Mouse (Mus musculus): ENCODE results near the gene Tmem212. TPM values are rescaled to one million over a fixed set of nuclear protein-coding genes. Genes with fewer than 3 reads are reported as not detected.

The Tmem212 gene
- total RNA-seq, 4 experiments from 2014 or later: 1.5 to 2.6 (median 2.4) TPM; not detected in 1

DNA sequence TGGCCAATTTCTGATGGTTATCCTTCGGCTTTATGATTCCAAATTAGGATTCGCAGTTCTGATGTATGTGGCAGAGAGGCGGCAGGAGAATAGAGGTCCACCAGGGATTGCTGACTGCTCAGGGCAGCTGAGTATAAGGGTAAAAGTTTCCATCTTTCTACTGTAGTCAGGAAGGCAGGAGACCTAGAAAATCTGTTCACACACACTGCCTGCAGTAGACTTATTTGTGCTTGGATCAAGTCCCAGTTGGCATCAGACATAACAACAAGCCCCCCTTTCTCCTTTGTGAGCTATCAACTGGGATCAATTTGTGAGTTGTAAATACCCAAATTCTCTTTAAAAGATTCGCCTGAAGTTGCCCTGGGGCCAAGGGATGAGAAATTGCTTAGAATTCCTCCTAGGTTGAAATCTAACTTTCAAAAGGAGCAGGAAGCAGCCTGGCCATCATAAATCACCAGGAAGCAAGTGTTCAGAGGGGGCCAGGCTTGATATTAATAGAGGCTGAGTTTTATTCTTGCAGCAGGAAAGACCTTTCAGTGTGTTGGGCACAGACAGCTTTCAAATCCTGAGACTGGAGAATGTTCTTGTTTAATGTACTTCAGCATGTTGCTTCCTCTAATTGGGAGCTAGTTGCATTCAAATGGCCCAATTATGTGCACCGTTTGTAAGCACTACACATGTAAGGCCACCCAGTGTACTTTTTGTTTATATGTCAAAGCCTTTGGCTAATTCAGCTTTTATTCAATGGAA, 41.6 kb downstream of the Tmem212 start:
- DNase-seq (ENCODE audit: low spot score in 2 of 2): no peak

GRCm38 (mm10) chr3:27843266-27843665, 52.9 kb downstream of the Tmem212 start:
- DNase-seq (ENCODE audit: low spot score in 2 of 2): no peak

DNA sequence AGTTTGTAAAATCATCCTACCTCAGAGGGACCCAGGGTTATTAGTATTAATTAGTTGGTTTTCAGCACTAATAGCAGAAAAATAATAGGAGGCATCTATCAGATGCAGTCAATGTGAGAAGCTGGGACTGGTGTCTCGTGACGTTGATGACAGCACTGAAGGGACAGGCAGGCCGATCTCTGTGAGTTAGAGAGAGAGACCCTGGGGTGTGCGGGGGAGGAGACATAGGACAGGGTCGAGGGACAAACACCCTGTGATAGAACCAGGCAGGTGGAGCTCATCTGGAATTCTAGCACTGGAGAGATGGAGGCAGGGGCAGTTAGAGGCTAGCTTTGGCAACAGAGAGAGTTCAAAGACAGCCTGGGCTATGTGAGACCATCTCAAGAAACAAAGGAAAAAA, 53.3 kb downstream of the Tmem212 start:
- DNase-seq (ENCODE audit: low spot score in 2 of 2): no peak

DNA sequence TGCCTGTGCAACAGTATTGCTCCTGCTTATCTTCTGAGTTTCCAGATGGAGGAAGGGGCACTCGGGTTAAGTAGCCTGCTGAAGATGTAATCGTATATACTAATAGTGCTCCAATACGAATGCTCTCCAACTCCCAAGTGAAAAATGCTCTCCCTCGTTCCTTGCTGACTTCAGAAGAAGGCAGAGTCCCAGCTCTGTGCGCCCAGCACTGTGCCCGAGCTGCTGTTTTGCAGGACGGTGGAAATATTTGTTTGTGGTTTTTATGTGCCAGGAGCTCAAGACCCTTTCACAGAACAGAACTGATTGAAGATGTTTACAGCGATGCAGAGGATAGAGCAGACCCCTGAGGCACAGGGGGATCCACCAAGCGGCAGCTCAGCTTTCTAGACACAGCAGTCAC, 55.9 kb downstream of the Tmem212 start:
- DNase-seq (ENCODE audit: low spot score in 2 of 2): no peak

DNA sequence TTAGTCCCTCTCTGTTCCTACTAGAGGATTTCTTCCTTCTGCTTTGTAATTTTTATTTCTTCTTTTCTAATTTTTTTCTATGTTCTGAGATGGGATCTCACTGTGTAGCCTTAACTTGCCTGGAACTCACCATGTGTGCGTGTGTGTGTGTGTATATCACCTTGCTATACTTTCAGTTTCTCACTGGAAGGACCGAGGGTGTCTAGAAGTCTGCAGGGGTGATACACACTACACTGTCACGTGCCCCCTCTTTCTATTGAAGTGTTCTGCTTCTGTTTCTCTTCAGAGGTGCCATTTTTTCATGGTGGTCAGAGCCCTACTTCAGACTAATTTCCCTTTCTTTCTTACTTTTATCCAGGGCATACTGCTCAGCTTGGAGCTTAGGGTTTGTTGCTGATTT, 56.4 kb downstream of the Tmem212 start:
- no peak for DNase-seq (ENCODE audit: low spot score in 2 of 2)

- DNase-seq (ENCODE audit: low spot score in 2 of 2): no peak
These were observed 56.9 kb downstream of the Tmem212 start for GRCm38 (mm10) chr3:27839231-27839630.

- DNase-seq (ENCODE audit: low spot score in 2 of 2): no peak
These were observed 59.9 kb downstream of the Tmem212 start for GRCm38 (mm10) chr3:27836297-27836696.

DNA sequence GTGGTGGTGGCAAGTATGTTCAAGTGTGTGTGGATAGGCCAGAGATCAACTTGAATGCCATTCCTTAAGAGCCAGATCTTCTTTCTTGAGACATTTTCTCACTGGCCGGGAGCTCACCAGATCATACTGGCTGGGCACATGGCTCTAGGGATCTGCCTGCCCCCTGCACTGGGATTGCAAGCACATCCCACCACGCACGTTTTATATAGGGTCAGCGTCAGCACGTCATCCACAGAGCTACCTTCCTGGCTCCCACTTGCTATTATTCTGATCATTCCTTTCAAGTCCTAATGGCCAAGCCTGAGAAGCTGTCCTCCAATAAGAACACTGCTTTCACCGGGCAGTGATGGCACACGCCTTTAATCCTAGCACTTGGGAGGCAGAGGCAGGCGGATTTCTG, 60.4 kb downstream of the Tmem212 start:
- DNase-seq (ENCODE audit: low spot score in 2 of 2): no peak

DNA sequence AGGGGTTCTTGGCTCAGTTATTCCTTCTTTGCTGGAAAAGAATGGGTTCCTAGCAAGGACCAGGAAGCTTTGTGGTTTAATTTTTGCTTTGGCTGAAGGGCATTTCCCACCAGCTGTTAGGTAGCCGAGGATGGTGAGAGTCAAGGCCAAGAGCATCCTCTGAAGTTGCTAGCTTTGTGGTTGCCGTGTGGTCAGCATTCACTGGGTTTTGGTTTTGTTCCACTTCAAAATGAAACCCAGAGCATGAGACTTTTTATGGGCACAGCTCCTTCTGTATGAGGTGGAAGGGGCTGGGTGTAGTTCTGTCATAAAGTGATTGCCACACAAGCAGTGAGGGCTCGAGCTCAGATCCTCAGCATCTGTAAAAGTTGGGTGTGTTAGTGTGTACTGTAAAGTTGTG, 67.4 kb downstream of the Tmem212 start:
- no peak for DNase-seq (ENCODE audit: low spot score in 2 of 2)

DNA sequence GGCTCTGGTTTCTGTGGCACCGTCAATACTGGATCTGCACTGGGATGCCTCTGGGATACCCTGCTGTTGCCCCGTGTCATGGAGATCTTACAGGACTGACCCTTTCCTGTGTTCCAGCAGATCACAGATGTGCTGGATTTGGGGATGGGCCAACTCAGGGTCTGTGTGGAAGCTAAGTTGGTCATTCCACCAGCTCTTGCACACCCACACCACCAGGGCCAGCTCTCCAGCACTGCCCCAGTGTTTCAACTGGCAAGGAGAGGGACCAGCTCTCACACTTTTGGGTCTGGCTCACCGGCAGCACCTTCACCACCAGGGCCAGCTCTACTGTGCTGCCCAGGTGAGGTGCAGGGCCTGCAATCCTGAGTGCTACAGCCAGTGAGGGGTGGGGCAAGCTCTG, 68.9 kb downstream of the Tmem212 start:
- no peak for DNase-seq (ENCODE audit: low spot score in 2 of 2)

DNA sequence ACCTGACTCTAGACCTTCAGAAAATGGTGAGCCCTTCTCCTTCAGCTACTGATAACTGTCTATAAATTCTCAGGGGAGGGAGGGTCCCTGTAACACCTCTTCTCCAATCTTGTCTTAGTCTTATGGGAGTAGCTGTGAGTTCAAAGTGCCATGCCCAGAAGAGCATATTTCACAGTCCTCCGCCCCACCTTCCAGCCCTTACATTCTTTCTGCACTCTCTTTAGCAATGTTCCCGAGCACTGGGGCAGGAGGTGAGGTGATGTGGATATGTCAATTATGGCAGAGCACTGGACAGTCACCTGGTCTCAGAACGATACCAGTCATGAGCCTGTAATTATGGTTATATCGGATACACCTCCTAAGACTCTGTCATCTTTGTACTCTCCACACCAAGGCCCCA, 70.2 kb downstream of the Tmem212 start:
- no peak for DNase-seq (ENCODE audit: low spot score in 2 of 2)

Other genes starting within 250 kb of the Tmem212 start
- gene Fndc3b, start 185.1 kb downstream of the Tmem212 start, total RNA-seq (2022): 10 to 100 TPM; 16.6 to 27.2 (median 26.0) TPM
- 10 to 100 TPM in 1 of 4 experiments, 1 to 10 TPM in 3; 7.5 to 12.2 (median 8.6) TPM for gene Pld1, start 42.3 kb upstream of the Tmem212 start, total RNA-seq (2022)